ENCODE assay signal across 8 mouse cellular contexts in genomic region chr2:118491281-118491731, GRCm38 (mm10). TPM values are rescaled to one million over a fixed set of nuclear protein-coding genes. Genes with fewer than 3 reads are reported as not detected.
DNase-seq lines count a peak whose midpoint lies in the region; ATAC-seq and TF ChIP-seq lines count a peak whose summit lies in the region.

No protein-coding gene starts in this region.

- H3K4me2 ChIP-seq in heart, embryonic 11.5 days = no peak overlapping the region
- no peak overlapping the region for H3K4me2 ChIP-seq in limb, embryonic 14.5 days (replicated peaks; ENCODE audit: low read depth, low read length, severe bottlenecking)
- no peak overlapping the region for H3K4me2 ChIP-seq in forebrain, postnatal 0 days (ENCODE audit: low read depth)

- no peak for TF ChIP-seq CTCF in small intestine, adult 2 months (IDR thresholded peaks at IDR 0.05; ENCODE audit: extremely low read depth, insufficient read length, insufficient replicate concordance, low read depth, low read length)
- TF ChIP-seq CTCF in forebrain, postnatal 0 days (IDR thresholded peaks at IDR 0.05; ENCODE audit: low read depth) = no peak

- no peak overlapping the region for H3K9ac ChIP-seq in heart, embryonic 11.5 days (ENCODE audit: low read depth, low read length)
- H3K9ac ChIP-seq in limb, embryonic 14.5 days (ENCODE audit: low read depth, low read length, severe bottlenecking) = no peak overlapping the region
- no peak overlapping the region for H3K9ac ChIP-seq in forebrain, postnatal 0 days

- 45% methylated on average over 5 of the region's 5 CpGs for WGBS in heart, embryonic 11.5 days (ENCODE audit: insufficient replicate concordance)
- WGBS in limb, embryonic 14.5 days = 53% methylated on average over 4 of the region's 5 CpGs
- 53% methylated on average over 5 of the region's 5 CpGs for WGBS in small intestine, adult 2 months
- WGBS in forebrain, postnatal 0 days = 56% methylated on average over 5 of the region's 5 CpGs

- peaks cover 14% of the 10 kb centered on the region for H3K4me1 ChIP-seq in heart, embryonic 11.5 days (ENCODE audit: control insufficient read depth, insufficient read depth, low read length)
- H3K4me1 ChIP-seq in limb, embryonic 14.5 days (ENCODE audit: control insufficient read depth, insufficient read depth, low read length) = peaks cover 15% of the 10 kb centered on the region
- H3K4me1 ChIP-seq in small intestine, adult 2 months (ENCODE audit: control insufficient read depth, insufficient read depth, insufficient read length, low read length) = peaks cover 24% of the 10 kb centered on the region
- H3K4me1 ChIP-seq in forebrain, postnatal 0 days (ENCODE audit: insufficient read depth) = no peaks in the 10 kb centered on the region

- H3K27me3 ChIP-seq in heart, embryonic 11.5 days (ENCODE audit: control insufficient read depth, insufficient read depth, low read length) = no peaks in the 10 kb centered on the region
- H3K27me3 ChIP-seq in limb, embryonic 14.5 days (ENCODE audit: control insufficient read depth, insufficient read depth, low read length) = no peaks in the 10 kb centered on the region
- no peaks in the 10 kb centered on the region for H3K27me3 ChIP-seq in small intestine, adult 2 months (ENCODE audit: control insufficient read depth, insufficient read depth, low read length)
- H3K27me3 ChIP-seq in forebrain, postnatal 0 days (ENCODE audit: insufficient read depth, low read length) = no peaks in the 10 kb centered on the region

- no peak for TF ChIP-seq POLR2A in limb, embryonic 14.5 days (IDR thresholded peaks at IDR 0.05; ENCODE audit: borderline replicate concordance, extremely low read depth, insufficient read depth, insufficient read length)
- no peak for TF ChIP-seq POLR2A in small intestine, adult 2 months (IDR thresholded peaks at IDR 0.05; ENCODE audit: low read depth, low read length)

- no peaks in the 10 kb centered on the region for H3K36me3 ChIP-seq in heart, embryonic 11.5 days (ENCODE audit: control insufficient read depth, insufficient read depth, low read length)
- H3K36me3 ChIP-seq in limb, embryonic 14.5 days (ENCODE audit: control insufficient read depth, insufficient read depth, low read length) = no peaks in the 10 kb centered on the region
- no peaks in the 10 kb centered on the region for H3K36me3 ChIP-seq in small intestine, adult 2 months (ENCODE audit: control insufficient read depth, insufficient read depth, low read length)
- no peaks in the 10 kb centered on the region for H3K36me3 ChIP-seq in forebrain, postnatal 0 days (ENCODE audit: insufficient read depth)

- ATAC-seq in heart, embryonic 11.5 days (replicated peaks; ENCODE audit: insufficient number of reproducible peaks, low FRiP score, low TSS enrichment) = no peak; the same call in 1 of the 2 replicates
- ATAC-seq in limb, embryonic 14.5 days (ENCODE audit: low FRiP score, low read depth) = peak; percentile 44; the same call in 1 of the 2 replicates
- ATAC-seq in monocyte, adult 5-6 weeks (replicated peaks; ENCODE audit: insufficient number of reproducible peaks, low FRiP score, low TSS enrichment, poor library complexity, severe bottlenecking) = no peak
- no peak for ATAC-seq in forebrain, postnatal 0 days

- no peaks in the 10 kb centered on the region for H3K9me3 ChIP-seq in heart, embryonic 11.5 days (replicated peaks; ENCODE audit: control insufficient read depth, low read length)
- no peaks in the 10 kb centered on the region for H3K9me3 ChIP-seq in limb, embryonic 14.5 days (ENCODE audit: control insufficient read depth, low read length)
- H3K9me3 ChIP-seq in forebrain, postnatal 0 days (ENCODE audit: low read length) = no peaks in the 10 kb centered on the region

- H3K27ac ChIP-seq in heart, embryonic 11.5 days (ENCODE audit: low read depth, low read length) = peak overlapping the region; percentile 41; the same call in 1 of the 2 replicates
- H3K27ac ChIP-seq in limb, embryonic 14.5 days (replicated peaks; ENCODE audit: low read depth, low read length) = no peak overlapping the region
- H3K27ac ChIP-seq in small intestine, adult 2 months (ENCODE audit: insufficient read depth, low read depth, low read length) = peak overlapping the region; percentile 38
- no peak overlapping the region for H3K27ac ChIP-seq in forebrain, postnatal 0 days (ENCODE audit: low read depth, low read length)

- no peak overlapping the region for H3K4me3 ChIP-seq in heart, embryonic 11.5 days (ENCODE audit: low read depth, low read length)
- no peak overlapping the region for H3K4me3 ChIP-seq in limb, embryonic 14.5 days (replicated peaks; ENCODE audit: low read length)
- H3K4me3 ChIP-seq in small intestine, adult 2 months (ENCODE audit: low read depth, low read length) = no peak overlapping the region
- H3K4me3 ChIP-seq in forebrain, postnatal 0 days (ENCODE audit: low read depth, low read length) = no peak overlapping the region

- DNase-seq in adrenal gland, adult 2 months = peak; percentile 63
- DNase-seq in adrenal gland, adult 8-10 months = no peak
- peak; percentile 95 for DNase-seq in 416B (ENCODE audit: low read depth)
- DNase-seq in limb, embryonic 14.5 days (ENCODE audit: low spot score) = peak; percentile 54
- no peak for DNase-seq in forebrain, postnatal 0 days

RNA-seq across cellular contexts. Expression of gene Srp14, which starts 11.8 kb away (rescaled TPM):
- total RNA-seq in adrenal gland, adult 2 months (2021) = 100 to 1,000 TPM; 181 to 246 TPM
- 45.7 and 48.2 TPM in 2 replicates for polyA plus RNA-seq in adrenal gland, adult 2 months (2012; rRNA removed)
- 100 to 1,000 TPM; 238 to 265 (median 255) TPM for total RNA-seq in adrenal gland, adult 8-10 months (2022)
- 202 and 204 TPM in 2 replicates for polyA plus RNA-seq in heart, embryonic 11.5 days (2014; fragmentation: Nextera tagmentation; extraction: Ambion mirVana)
- polyA plus RNA-seq in limb, embryonic 14.5 days (2012; rRNA removed) = 127 and 165 TPM in 2 replicates
- polyA plus RNA-seq in limb, embryonic 14.5 days (2014; fragmentation: Nextera tagmentation; extraction: Ambion mirVana) = 229 and 238 TPM in 2 replicates
- 10.9 and 16.3 TPM in 2 replicates for polyA plus RNA-seq in small intestine, adult 2 months (2012; rRNA removed)
- total RNA-seq in monocyte, adult 5-6 weeks (2017) = 189 to 249 TPM (median 241 TPM) in 3 replicates
- total RNA-seq in forebrain, postnatal 0 days (2014; rRNA removed) = 180 and 252 TPM in 2 replicates
- 357 and 411 TPM in 2 replicates for polyA plus RNA-seq in forebrain, postnatal 0 days (2015; fragmentation: Nextera tagmentation; extraction: Ambion mirVana)

RNA-seq across cellular contexts. Expression of gene Bmf, which starts 58.2 kb away (rescaled TPM):
- total RNA-seq in adrenal gland, adult 2 months (2021) = 10 to 100 TPM in 1 of 2 experiments, 1 to 10 TPM in 1; 8.9 to 15.9 TPM
- 29.6 and 31.1 TPM in 2 replicates for polyA plus RNA-seq in adrenal gland, adult 2 months (2012; rRNA removed)
- 10 to 100 TPM; 13.2 to 29.5 (median 19.2) TPM for total RNA-seq in adrenal gland, adult 8-10 months (2022)
- 2.6 and 3.7 TPM in 2 replicates for polyA plus RNA-seq in heart, embryonic 11.5 days (2014; fragmentation: Nextera tagmentation; extraction: Ambion mirVana)
- 28.4 and 29.2 TPM in 2 replicates for polyA plus RNA-seq in limb, embryonic 14.5 days (2012; rRNA removed)
- 5.1 and 6.2 TPM in 2 replicates for polyA plus RNA-seq in limb, embryonic 14.5 days (2014; fragmentation: Nextera tagmentation; extraction: Ambion mirVana)
- polyA plus RNA-seq in small intestine, adult 2 months (2012; rRNA removed) = 4.1 and 10.3 TPM in 2 replicates
- 21.5 to 42.1 TPM (median 35.4 TPM) in 3 replicates for total RNA-seq in monocyte, adult 5-6 weeks (2017)
- total RNA-seq in forebrain, postnatal 0 days (2014; rRNA removed) = 5.3 and 6.6 TPM in 2 replicates
- 1.2 and 1.3 TPM in 2 replicates for polyA plus RNA-seq in forebrain, postnatal 0 days (2015; fragmentation: Nextera tagmentation; extraction: Ambion mirVana)

Comparison
In these comparisons a context has a peak if more than half of its experiments do, and no peak if none do; other contexts are left out.
1. DNase-seq: peak in adrenal gland, adult 2 months (single experiment), 416B (single experiment) and limb, embryonic 14.5 days (single experiment); none in adrenal gland, adult 8-10 months (single experiment) and forebrain, postnatal 0 days (single experiment).
2. H3K27ac ChIP-seq: peak in heart, embryonic 11.5 days (single experiment) and small intestine, adult 2 months (single experiment); none in limb, embryonic 14.5 days (single experiment) and forebrain, postnatal 0 days (single experiment).